In the genomic region with DNA sequence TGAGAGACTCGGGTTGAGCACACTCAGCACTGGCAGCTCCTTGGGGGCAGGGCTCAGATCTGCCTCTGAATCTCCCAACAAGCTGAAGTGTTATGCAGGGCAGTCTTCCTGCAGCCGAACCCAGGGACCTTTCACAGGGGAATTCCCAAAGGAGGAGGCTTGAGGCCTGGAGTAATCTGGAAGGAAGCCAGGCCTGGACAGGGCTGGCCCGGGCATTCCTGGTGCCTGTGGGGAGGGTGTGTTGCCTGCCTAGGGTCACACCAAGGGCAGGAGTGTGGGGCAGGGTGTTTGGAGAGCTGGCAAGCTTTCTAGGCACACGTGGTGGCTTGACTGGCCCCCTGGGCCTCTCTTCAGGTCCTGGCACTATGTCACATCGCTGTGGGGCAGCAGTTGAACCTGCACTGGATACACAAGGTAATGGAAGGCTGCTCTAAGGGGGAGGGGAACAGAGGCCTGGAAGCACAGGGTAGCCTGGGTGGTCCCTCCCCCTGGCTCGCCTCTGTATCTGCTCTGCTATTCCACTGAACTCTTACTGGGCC, we compare ENCODE assay signal across 8 mouse cellular contexts. TPM values are rescaled to one million over a fixed set of nuclear protein-coding genes. Genes with fewer than 3 reads are reported as not detected.
A peak's percentile ranks its signal among the peaks of the same experiment; 100 is the strongest.
DNase-seq lines count a peak whose midpoint lies in the region; ATAC-seq and TF ChIP-seq lines count a peak whose summit lies in the region.

No protein-coding gene starts in this region.

- intact Hi-C loops in gastrocnemius, postnatal 14 days (cut with DNase I; ENCODE audit: low total_unique reads) = no loop called here

- H3K36me3 ChIP-seq in forebrain, embryonic 16.5 days (ENCODE audit: control insufficient read depth, insufficient read depth) = no peaks in the 10 kb centered on the region
- no peaks in the 10 kb centered on the region for H3K36me3 ChIP-seq in forebrain, embryonic 15.5 days
- H3K36me3 ChIP-seq in intestine, embryonic 14.5 days (ENCODE audit: control insufficient read depth, insufficient read depth, low read length) = no peaks in the 10 kb centered on the region
- no peaks in the 10 kb centered on the region for H3K36me3 ChIP-seq in liver, postnatal 0 days (replicated peaks; ENCODE audit: insufficient read depth, low read length)

- peak; percentile 24; the same call in 1 of the 2 replicates for ATAC-seq in forebrain, embryonic 16.5 days
- ATAC-seq in forebrain, embryonic 15.5 days (replicated peaks) = no peak
- ATAC-seq in intestine, embryonic 14.5 days (replicated peaks; ENCODE audit: low FRiP score, low TSS enrichment, low read depth) = peak; percentile 57
- ATAC-seq in liver, postnatal 0 days = peak; percentile 73

- 22% methylated on average over 6 of the region's 6 CpGs for WGBS in forebrain, embryonic 16.5 days
- 28% methylated on average over 6 of the region's 6 CpGs for WGBS in forebrain, embryonic 15.5 days
- 14% methylated on average over 6 of the region's 6 CpGs for WGBS in intestine, embryonic 14.5 days
- 47% methylated on average over 6 of the region's 6 CpGs for WGBS in liver, postnatal 0 days (ENCODE audit: insufficient replicate concordance)

- H3K27ac ChIP-seq in forebrain, embryonic 16.5 days (ENCODE audit: low read length) = no peak overlapping the region
- H3K27ac ChIP-seq in forebrain, embryonic 15.5 days (replicated peaks) = no peak overlapping the region
- peak overlapping the region; percentile 66 for H3K27ac ChIP-seq in intestine, embryonic 14.5 days (ENCODE audit: low read depth)
- no peak overlapping the region for H3K27ac ChIP-seq in liver, postnatal 0 days (ENCODE audit: low read depth)

- H3K4me3 ChIP-seq in forebrain, embryonic 16.5 days (replicated peaks; ENCODE audit: low read length) = no peak overlapping the region
- H3K4me3 ChIP-seq in forebrain, embryonic 15.5 days = no peak overlapping the region
- no peak overlapping the region for H3K4me3 ChIP-seq in intestine, embryonic 14.5 days (ENCODE audit: low read depth, low read length)
- H3K4me3 ChIP-seq in liver, postnatal 0 days (ENCODE audit: low read depth, low read length) = no peak overlapping the region

- H3K9ac ChIP-seq in forebrain, embryonic 16.5 days (replicated peaks; ENCODE audit: low read depth, low read length) = no peak overlapping the region
- H3K9ac ChIP-seq in forebrain, embryonic 15.5 days (replicated peaks) = no peak overlapping the region
- H3K9ac ChIP-seq in intestine, embryonic 14.5 days (ENCODE audit: low read length) = no peak overlapping the region
- H3K9ac ChIP-seq in liver, postnatal 0 days (replicated peaks) = no peak overlapping the region

- H3K4me1 ChIP-seq in forebrain, embryonic 16.5 days (replicated peaks; ENCODE audit: control insufficient read depth, insufficient read depth, low read length) = peaks cover 5% of the 10 kb centered on the region; the same call in 1 of the 2 replicates
- H3K4me1 ChIP-seq in forebrain, embryonic 15.5 days = peaks cover 7% of the 10 kb centered on the region
- H3K4me1 ChIP-seq in intestine, embryonic 14.5 days (replicated peaks; ENCODE audit: control insufficient read depth, insufficient read depth, low read length) = peaks cover 20% of the 10 kb centered on the region; the same call in 1 of the 2 replicates
- H3K4me1 ChIP-seq in liver, postnatal 0 days (ENCODE audit: insufficient read depth) = no peaks in the 10 kb centered on the region

- no peak for TF ChIP-seq EP300 in liver, postnatal 0 days (IDR thresholded peaks at IDR 0.05; ENCODE audit: low read depth)

- no peaks in the 10 kb centered on the region for H3K9me3 ChIP-seq in forebrain, embryonic 16.5 days (ENCODE audit: control insufficient read depth, low read length)
- no peaks in the 10 kb centered on the region for H3K9me3 ChIP-seq in forebrain, embryonic 15.5 days
- H3K9me3 ChIP-seq in intestine, embryonic 14.5 days (ENCODE audit: control insufficient read depth, low read length) = no peaks in the 10 kb centered on the region
- H3K9me3 ChIP-seq in liver, postnatal 0 days (ENCODE audit: low read length) = no peaks in the 10 kb centered on the region

- peak; percentile 38 for DNase-seq in gastrocnemius, postnatal 14 days
- peak; percentile 61 for DNase-seq in intestine, embryonic 14.5 days (ENCODE audit: low spot score)
- DNase-seq in liver, postnatal 0 days = peak; percentile 33
- peak; percentile 67 for DNase-seq in urinary bladder, postnatal 14 days (ENCODE audit: low spot score)
- DNase-seq in spleen, adult 18-20 months = no peak
- DNase-seq in thymus, postnatal 36 days = no peak

- H3K27me3 ChIP-seq in forebrain, embryonic 16.5 days (replicated peaks; ENCODE audit: control insufficient read depth, insufficient read depth, low read length) = no peaks in the 10 kb centered on the region
- no peaks in the 10 kb centered on the region for H3K27me3 ChIP-seq in forebrain, embryonic 15.5 days
- H3K27me3 ChIP-seq in intestine, embryonic 14.5 days (replicated peaks; ENCODE audit: control insufficient read depth, insufficient read depth, low read length) = no peaks in the 10 kb centered on the region
- no peaks in the 10 kb centered on the region for H3K27me3 ChIP-seq in liver, postnatal 0 days (ENCODE audit: insufficient read depth, low read length)

- no peak overlapping the region for H3K4me2 ChIP-seq in forebrain, embryonic 16.5 days (ENCODE audit: low read length)
- no peak overlapping the region for H3K4me2 ChIP-seq in forebrain, embryonic 15.5 days (replicated peaks)
- H3K4me2 ChIP-seq in intestine, embryonic 14.5 days (ENCODE audit: low read length) = no peak overlapping the region
- no peak overlapping the region for H3K4me2 ChIP-seq in liver, postnatal 0 days (ENCODE audit: low read depth, low read length)

- TF ChIP-seq CTCF in liver, postnatal 0 days (IDR thresholded peaks at IDR 0.05; ENCODE audit: low read depth) = no peak

RNA-seq across cellular contexts. Expression of gene Klhl35, which starts 24.2 kb away (rescaled TPM):
- polyA plus RNA-seq in forebrain, embryonic 16.5 days (2015; fragmentation: Nextera tagmentation; extraction: Ambion mirVana) = 3.8 and 4.0 TPM in 2 replicates
- 3.8 and 7.1 TPM in 2 replicates for polyA plus RNA-seq in forebrain, embryonic 15.5 days (2015; fragmentation: Nextera tagmentation; extraction: Ambion mirVana)
- under 1 TPM in 1 of 2 experiments, not detected in 1; 0.38 TPM for total RNA-seq in gastrocnemius, postnatal 14 days (2021)
- 0.59 and 1.0 TPM in 2 replicates for polyA plus RNA-seq in intestine, embryonic 14.5 days (2014; fragmentation: Nextera tagmentation; extraction: Ambion mirVana)
- polyA plus RNA-seq in liver, postnatal 0 days (2015; fragmentation: Nextera tagmentation; extraction: Ambion mirVana) = 0.35 and 0.37 TPM in 2 replicates

RNA-seq across cellular contexts. Expression of gene Rps3, which starts 41.9 kb away (rescaled TPM):
- polyA plus RNA-seq in forebrain, embryonic 16.5 days (2015; fragmentation: Nextera tagmentation; extraction: Ambion mirVana) = 503 and 525 TPM in 2 replicates
- polyA plus RNA-seq in forebrain, embryonic 15.5 days (2015; fragmentation: Nextera tagmentation; extraction: Ambion mirVana) = 553 and 561 TPM in 2 replicates
- 100 to 1,000 TPM; 262 to 278 TPM for total RNA-seq in gastrocnemius, postnatal 14 days (2021)
- polyA plus RNA-seq in intestine, embryonic 14.5 days (2014; fragmentation: Nextera tagmentation; extraction: Ambion mirVana) = 963 and 1,042 TPM in 2 replicates
- 472 TPM in 2 replicates for polyA plus RNA-seq in liver, postnatal 0 days (2015; fragmentation: Nextera tagmentation; extraction: Ambion mirVana)

Comparison
In these comparisons a context has a peak if more than half of its experiments do, and no peak if none do; other contexts are left out.
1. DNase-seq: peak in gastrocnemius, postnatal 14 days (single experiment), intestine, embryonic 14.5 days (single experiment), liver, postnatal 0 days (single experiment) and urinary bladder, postnatal 14 days (single experiment); none in spleen, adult 18-20 months (0 of 2) and thymus, postnatal 36 days (0 of 2).